Mouse (Mus musculus) hindbrain, postnatal 0 days (tissue): ENCODE results near the gene Zfp786. TPM values are rescaled to one million over a fixed set of nuclear protein-coding genes. Genes with fewer than 3 reads are reported as not detected.
A peak's percentile ranks its signal among the peaks of the same experiment; 100 is the strongest.

Source experiments
- ATAC-seq: fragments of 200-750 bp; cut with Nextera tagmentation; 2 replicates; pipeline ENCODE4 v1.8.0; 2017; ENCODE audit warnings: mild to moderate bottlenecking, moderate TSS enrichment, moderate library complexity
- DNase-seq: peaks from one replicate; pipeline ENCODE4 v3.0.0-alpha.2; 2015; ENCODE audit warnings: low spot score
- H3K27ac ChIP-seq: fragments of 300-500 bp; sonication (generic); 2 replicates; pipeline ENCODE4 v1.5.1; 2014; ENCODE audit warnings: mild to moderate bottlenecking
- H3K27me3 ChIP-seq: fragments of 300-500 bp; sonication (generic); 2 replicates; pipeline ENCODE4 v1.6.1; 2014; ENCODE audit warnings: low read length, mixed read lengths; ENCODE audit not compliant: insufficient read depth
- H3K36me3 ChIP-seq: fragments of 300-500 bp; sonication (generic); 2 replicates; pipeline ENCODE4 v1.6.1; 2014; ENCODE audit warnings: low read length, mixed read lengths; ENCODE audit not compliant: insufficient read depth
- H3K4me1 ChIP-seq: fragments of 300-500 bp; sonication (generic); 2 replicates; pipeline ENCODE4 v1.6.1; 2014; ENCODE audit warnings: antibody characterized with exemption, low read length, mixed read lengths; ENCODE audit not compliant: insufficient read depth
- H3K4me2 ChIP-seq: fragments of 300-500 bp; sonication (generic); 2 replicates; pipeline ENCODE4 v1.6.1; 2014; ENCODE audit warnings: low read depth, mild to moderate bottlenecking, low read length, moderate library complexity, mixed read lengths
- H3K4me3 ChIP-seq: fragments of 300-500 bp; sonication (generic); 2 replicates; pipeline ENCODE4 v1.5.1; 2014; ENCODE audit warnings: low read length
- H3K9ac ChIP-seq: fragments of 300-500 bp; sonication (generic); replicated peaks from 2 replicates; pipeline ENCODE4 v1.6.1; 2014; ENCODE audit warnings: mild to moderate bottlenecking, low read length, moderate library complexity, mixed read lengths
- H3K9me3 ChIP-seq: fragments of 300-500 bp; sonication (generic); 2 replicates; pipeline ENCODE4 v1.6.1; 2016; ENCODE audit warnings: low read length, mixed read lengths
- CTCF ChIP-seq: IDR thresholded peaks from 2 replicates; pipeline ENCODE4 v1.5.1; 2016; ENCODE audit warnings: antibody characterized with exemption, control low read depth, low read depth
- WGBS: fragments of 180-500 bp; shearing (Covaris S2); extraction: QIAGEN DNeasy Blood & Tissue Kit; methylation state at CpG from one replicate; pipeline ENCODE4 v1.1.7; 2014; 5-methylcytosine and 5-hydroxymethylcytosine counted together
- polyA plus RNA-seq: library from polyadenylated mRNA; unstranded; fragments of >200 nt; fragmentation: Nextera tagmentation; extraction: Ambion mirVana; gene quantifications from 2 replicates; pipeline ENCODE4 v1.2.1, GENCODE M21; 2015
- total RNA-seq: library from RNA; depleted of rRNA; stranded (reverse); fragments of >200 nt; gene quantifications from 2 replicates; pipeline ENCODE4 v1.2.3, GENCODE M21; 2014

Zfp786 gene
- total and polyA plus RNA-seq, 2 experiments from 2014 or later: 6.3 to 16.6 TPM

GRCm38 (mm10) chr6:47841077-47841476, 10.4 kb upstream of the Zfp786 start:
- no peak overlapping the region for H3K27ac ChIP-seq
- H3K27me3 ChIP-seq: no peaks in the 10 kb centered on the region
- no peak overlapping the region for H3K4me3 ChIP-seq
- 100% methylated on average over 1 of the region's 1 CpGs for WGBS
- TF ChIP-seq CTCF: no peak
- H3K36me3 ChIP-seq: 0 out of 2 replicates have a peak, but pooled peaks cover 6% of the 10 kb centered on the region
- H3K4me1 ChIP-seq: peaks cover 8% of the 10 kb centered on the region
- H3K4me2 ChIP-seq: no peak overlapping the region
- ATAC-seq (no peak), DNase-seq (no peak)
- H3K9ac ChIP-seq: no peak overlapping the region
- no peaks in the 10 kb centered on the region for H3K9me3 ChIP-seq

DNA sequence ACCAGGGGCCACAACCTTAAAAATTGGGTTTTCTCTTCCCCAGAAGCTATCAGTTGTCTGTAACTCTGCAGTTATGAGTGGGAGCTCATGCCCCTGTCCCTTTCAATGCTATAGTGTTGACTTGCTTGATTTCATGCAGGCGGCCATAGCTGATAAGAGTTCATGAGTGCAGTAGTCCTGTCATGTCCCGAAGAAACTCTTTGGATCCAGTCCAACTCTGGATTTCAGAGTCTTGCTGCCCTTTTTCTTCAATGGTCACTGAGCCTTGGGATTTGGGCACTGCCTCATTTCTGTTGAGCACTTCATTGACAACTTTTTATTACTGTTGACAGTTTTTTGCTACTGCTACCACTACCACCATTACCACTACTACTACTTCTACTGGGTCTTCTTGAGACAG, 7.0 kb upstream of the Zfp786 start:
- H3K27me3 ChIP-seq: no peaks in the 10 kb centered on the region
- WGBS: 71% methylated on average over 2 of the region's 2 CpGs
- no peaks in the 10 kb centered on the region for H3K9me3 ChIP-seq
- H3K27ac ChIP-seq: no peak overlapping the region
- no peak overlapping the region for H3K4me2 ChIP-seq
- no peak for TF ChIP-seq CTCF
- no peak for DNase-seq
- ATAC-seq: no peak
- 0 out of 2 replicates have a peak, but pooled peaks cover 6% of the 10 kb centered on the region for H3K36me3 ChIP-seq
- H3K4me1 ChIP-seq: peaks cover 8% of the 10 kb centered on the region
- H3K9ac ChIP-seq: no peak overlapping the region
- no peak overlapping the region for H3K4me3 ChIP-seq

GRCm38 (mm10) chr6:47835984-47836521, 5.4 kb upstream of the Zfp786 start:
- H3K27me3 ChIP-seq: no peaks in the 10 kb centered on the region
- TF ChIP-seq CTCF: no peak
- DNase-seq (peak; percentile 78), ATAC-seq (peak; percentile 83)
- under 1% methylated on average over 49 of the region's 49 CpGs for WGBS
- peak overlapping the region; percentile 98 for H3K9ac ChIP-seq
- H3K36me3 ChIP-seq: 0 out of 2 replicates have a peak, but pooled peaks cover 6% of the 10 kb centered on the region
- H3K4me3 ChIP-seq: peak overlapping the region; percentile 92
- peaks cover 8% of the 10 kb centered on the region for H3K4me1 ChIP-seq
- peak overlapping the region; percentile 99 for H3K27ac ChIP-seq
- no peaks in the 10 kb centered on the region for H3K9me3 ChIP-seq
- peak overlapping the region; percentile 80 for H3K4me2 ChIP-seq

DNA sequence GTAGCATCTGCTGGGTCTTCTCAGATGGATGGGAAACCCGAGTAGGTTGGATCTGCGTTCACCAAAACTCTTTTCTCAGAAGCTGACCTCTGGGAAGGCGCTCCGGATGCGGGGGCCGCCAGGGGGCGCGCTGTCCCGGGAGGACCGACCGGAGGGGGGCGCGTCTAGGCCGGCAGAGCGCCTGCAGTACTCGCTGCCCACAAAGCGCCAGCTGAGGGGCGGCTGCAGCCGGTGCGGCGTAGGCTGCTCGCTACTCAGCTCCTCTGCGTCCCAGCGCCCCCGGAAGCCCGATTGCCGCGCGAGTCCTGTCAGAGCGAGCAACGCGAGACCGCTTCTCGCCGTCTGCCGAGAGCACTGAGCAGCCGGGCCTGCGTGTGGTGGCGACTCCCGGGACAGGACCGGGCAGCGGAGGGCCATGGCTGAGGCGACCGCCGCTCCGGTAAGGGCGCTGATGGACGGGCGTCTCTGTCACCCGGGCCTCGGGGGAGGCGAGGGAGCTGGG, 4.9 kb upstream of the Zfp786 start, which contains the start of gene Zfp398:
TSS of gene Zfp398 (plus strand) at position 180 of the 502 bp plus-strand sequence.
- ATAC-seq: peak; percentile 96
- WGBS: under 1% methylated on average over 50 of the region's 52 CpGs

GRCm38 (mm10) chr6:47832220-47832619, 1.6 kb upstream of the Zfp786 start:
- H3K4me3 ChIP-seq: no peak overlapping the region
- peaks cover 4% of the 10 kb centered on the region; the same call in 1 of the 2 replicates for H3K4me1 ChIP-seq
- H3K4me2 ChIP-seq: no peak overlapping the region
- H3K9ac ChIP-seq: no peak overlapping the region
- 93% methylated on average over 1 of the region's 1 CpGs for WGBS
- H3K27me3 ChIP-seq: no peaks in the 10 kb centered on the region
- no peak for DNase-seq
- H3K9me3 ChIP-seq: no peaks in the 10 kb centered on the region
- no peak overlapping the region for H3K27ac ChIP-seq
- no peak for ATAC-seq
- H3K36me3 ChIP-seq: no peaks in the 10 kb centered on the region
- TF ChIP-seq CTCF: no peak

More for the DNA sequence above, 4.9 kb upstream of the Zfp786 start, which contains the start of gene Zfp398:
- Histone ChIP-seq H3K4me1 (peaks cover 11% of the 10 kb centered on the region), H3K27ac (peak within 1 kb of the TSS; percentile 99), H3K36me3 (0 out of 2 replicates have a peak, but pooled peaks cover 4% of the 10 kb centered on the region), H3K4me3 (peak within 1 kb of the TSS; percentile 92), H3K9ac (peak within 1 kb of the TSS; percentile 98), H3K4me2 (peak within 1 kb of the TSS; percentile 80), H3K9me3 (no peaks in the 10 kb centered on the region), H3K27me3 (no peaks in the 10 kb centered on the region)
- peak; percentile 83 for TF ChIP-seq CTCF
- DNase-seq: peak; percentile 96

- DNase-seq: peak; percentile 60
Observed at GRCm38 (mm10) chr6:47828950-47829349, 1.7 kb downstream of the Zfp786 start.

DNA sequence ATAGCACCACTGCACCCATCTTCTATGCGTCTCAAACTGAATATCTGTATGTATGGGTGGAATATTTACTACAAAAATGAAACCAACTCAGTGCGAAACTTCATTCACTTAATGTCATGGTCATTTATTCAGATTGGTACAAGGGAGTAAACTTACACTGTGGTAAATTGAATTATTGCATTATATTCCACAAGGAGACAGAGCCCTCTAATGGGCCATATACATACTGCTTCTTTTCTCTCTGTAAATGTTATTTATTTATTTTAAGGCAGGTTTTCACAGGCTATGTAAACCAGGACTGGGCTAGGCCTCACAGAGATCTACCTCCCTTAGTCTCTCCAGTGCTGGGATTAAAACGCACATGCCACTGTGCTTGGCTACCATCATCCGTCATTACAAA, 3.2 kb downstream of the Zfp786 start:
- Histone ChIP-seq H3K4me1 (peaks cover 4% of the 10 kb centered on the region; the same call in 1 of the 2 replicates), H3K36me3 (peaks cover 20% of the 10 kb centered on the region), H3K27ac (no peak overlapping the region), H3K9me3 (no peaks in the 10 kb centered on the region), H3K4me3 (no peak overlapping the region), H3K4me2 (no peak overlapping the region), H3K27me3 (no peaks in the 10 kb centered on the region), H3K9ac (no peak overlapping the region)
- ATAC-seq (no peak), DNase-seq (no peak)
- no peak for TF ChIP-seq CTCF
- WGBS: 91% methylated on average over 4 of the region's 4 CpGs

More at GRCm38 (mm10) chr6:47828950-47829349, 1.7 kb downstream of the Zfp786 start:
- no peak for ATAC-seq
- Histone ChIP-seq H3K4me3 (peak overlapping the region; percentile 85; the same call in 1 of the 2 replicates), H3K9me3 (no peaks in the 10 kb centered on the region), H3K4me2 (peak overlapping the region; percentile 61), H3K4me1 (peaks cover 4% of the 10 kb centered on the region; the same call in 1 of the 2 replicates), H3K27ac (0 out of 2 replicates have a peak overlapping the region, but pooled peaks have one; percentile 97), H3K36me3 (peaks cover 9% of the 10 kb centered on the region; the same call in 1 of the 2 replicates), H3K9ac (no peak overlapping the region), H3K27me3 (no peaks in the 10 kb centered on the region)
- 15% methylated on average over 1 of the region's 1 CpGs for WGBS
- peak; percentile 72 for TF ChIP-seq CTCF
